Mouse (Mus musculus) c-Kit-negative CD71-positive TER-119-positive erythroid progenitor cells, embryonic 14.5 days (primary cell): ENCODE measurements around the gene Kdelr2.

ENCODE experiments used
- DNase-seq: peaks from one replicate; pipeline ENCODE4 v3.0.0-alpha.2; 2013; ENCODE audit warnings: low read depth, low spot score

The Kdelr2 gene

GRCm38 (mm10) chr5:143401556-143401955 is 2.1 kb upstream of the Kdelr2 start:
- DNase-seq: no peak

GRCm38 (mm10) chr5:143404148-143404930 is 701 bp downstream of the Kdelr2 start:
- DNase-seq: no peak

- DNase-seq: no peak
These were observed 1.6 kb downstream of the Kdelr2 start for GRCm38 (mm10) chr5:143405200-143405599.

DNA sequence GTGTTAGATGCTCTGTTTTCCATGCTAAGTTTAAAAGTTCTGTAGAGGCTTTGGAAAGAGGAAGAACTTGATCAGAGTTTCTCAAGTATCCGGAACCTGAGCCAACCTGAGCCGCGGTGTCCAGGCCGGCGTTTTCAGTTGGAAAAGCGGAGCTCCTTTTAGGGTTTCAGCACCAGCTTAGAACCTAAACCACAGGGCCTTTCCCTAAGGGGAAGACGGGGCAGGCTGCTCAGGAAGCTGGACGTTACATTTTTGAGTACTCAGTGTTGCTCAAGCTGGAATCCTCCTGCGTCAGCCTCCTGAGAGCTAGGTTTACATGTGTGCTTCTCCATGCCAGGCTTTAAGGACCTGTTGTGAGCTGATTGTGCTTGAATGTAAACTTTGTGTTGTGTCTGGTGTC is 2.9 kb downstream of the Kdelr2 start:
- no peak for DNase-seq

DNA sequence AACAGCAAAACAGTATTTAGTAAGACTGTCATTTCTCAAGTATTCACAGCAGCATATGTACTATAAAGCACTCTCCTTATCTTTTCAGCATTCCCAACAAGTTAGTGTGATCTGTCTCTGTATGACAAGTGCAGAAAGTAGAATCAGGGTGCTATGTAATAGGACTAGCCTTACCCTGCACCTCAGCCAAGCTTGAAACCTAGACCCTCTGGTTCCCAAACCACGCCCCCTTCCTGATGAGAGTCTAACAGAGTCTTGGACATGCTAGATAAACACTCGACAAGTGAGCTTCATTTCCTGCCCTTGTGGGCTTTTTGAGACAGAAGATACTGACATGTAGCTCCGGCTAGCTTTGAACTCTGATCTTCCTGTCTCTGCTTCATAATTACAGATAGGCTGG is 5.6 kb downstream of the Kdelr2 start:
- DNase-seq: no peak

GRCm38 (mm10) chr5:143410841-143411395 is 7.3 kb downstream of the Kdelr2 start:
- DNase-seq: no peak

DNA sequence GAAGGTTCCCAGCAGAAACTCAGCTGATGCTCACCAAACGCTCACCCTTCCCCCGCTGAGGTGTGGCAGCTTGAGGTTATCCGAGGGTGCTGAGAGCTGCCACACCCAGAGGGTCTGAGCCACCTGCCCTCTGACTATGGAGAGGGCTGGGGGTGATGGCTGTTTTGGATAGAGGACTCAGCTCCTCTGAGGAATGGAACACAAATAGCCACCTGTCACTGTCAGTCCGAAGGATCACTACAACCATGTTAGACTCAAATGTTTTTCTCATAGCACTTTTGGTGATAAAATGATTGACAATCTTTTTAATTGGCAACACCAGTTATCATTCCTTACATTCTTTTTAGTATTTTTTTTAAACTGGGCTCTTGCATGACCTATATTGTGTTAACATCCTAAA is 17.8 kb downstream of the Kdelr2 start:
- no peak for DNase-seq

- DNase-seq: no peak
These were observed 19.4 kb downstream of the Kdelr2 start for GRCm38 (mm10) chr5:143422990-143423389.

- peak; percentile 54 for DNase-seq
These were observed 20.4 kb downstream of the Kdelr2 start for GRCm38 (mm10) chr5:143423899-143424519.

DNA sequence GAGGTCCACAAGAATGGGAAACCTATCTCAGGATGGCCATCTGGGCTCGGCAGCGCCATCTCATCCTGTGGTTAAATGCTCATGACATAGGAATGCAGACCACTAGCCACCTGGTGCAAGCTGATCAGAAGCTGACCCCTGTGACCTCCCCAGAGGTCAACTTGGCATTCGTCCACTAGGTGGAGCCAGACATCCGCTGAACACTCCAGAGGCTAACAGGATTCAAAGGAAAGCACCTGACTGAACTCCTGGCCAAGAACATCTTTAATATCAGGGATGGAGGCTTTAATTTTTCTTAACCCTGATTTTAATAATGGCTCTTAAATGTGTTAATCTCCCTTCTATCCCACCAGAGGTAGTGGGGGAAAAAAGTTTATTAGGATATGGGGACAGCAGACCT is 30.8 kb downstream of the Kdelr2 start:
- peak; percentile 64 for DNase-seq

GRCm38 (mm10) chr5:143441298-143441697 is 37.7 kb downstream of the Kdelr2 start:
- DNase-seq: no peak

DNA sequence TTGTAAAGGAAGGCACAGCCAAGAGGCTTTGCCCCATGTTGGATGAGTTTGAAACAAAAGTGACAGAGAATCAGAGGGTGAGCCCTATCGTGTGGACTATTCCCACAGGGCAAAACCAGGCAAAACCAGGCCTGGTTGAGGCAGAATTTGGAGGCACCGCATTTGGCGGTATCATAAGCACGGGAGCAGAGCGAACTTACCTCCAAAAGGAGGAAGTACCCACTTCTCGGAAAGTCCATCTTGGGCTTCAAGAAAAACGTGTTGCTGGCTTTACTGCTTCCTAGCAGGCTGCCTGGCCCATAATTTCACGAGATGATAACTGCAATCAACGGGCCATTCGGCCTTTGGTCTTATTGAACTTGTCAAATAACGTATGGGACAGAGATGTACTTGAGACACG is 38.1 kb downstream of the Kdelr2 start:
- no peak for DNase-seq

- no peak for DNase-seq
These were observed 60.0 kb downstream of the Kdelr2 start for GRCm38 (mm10) chr5:143463671-143464070.

DNA sequence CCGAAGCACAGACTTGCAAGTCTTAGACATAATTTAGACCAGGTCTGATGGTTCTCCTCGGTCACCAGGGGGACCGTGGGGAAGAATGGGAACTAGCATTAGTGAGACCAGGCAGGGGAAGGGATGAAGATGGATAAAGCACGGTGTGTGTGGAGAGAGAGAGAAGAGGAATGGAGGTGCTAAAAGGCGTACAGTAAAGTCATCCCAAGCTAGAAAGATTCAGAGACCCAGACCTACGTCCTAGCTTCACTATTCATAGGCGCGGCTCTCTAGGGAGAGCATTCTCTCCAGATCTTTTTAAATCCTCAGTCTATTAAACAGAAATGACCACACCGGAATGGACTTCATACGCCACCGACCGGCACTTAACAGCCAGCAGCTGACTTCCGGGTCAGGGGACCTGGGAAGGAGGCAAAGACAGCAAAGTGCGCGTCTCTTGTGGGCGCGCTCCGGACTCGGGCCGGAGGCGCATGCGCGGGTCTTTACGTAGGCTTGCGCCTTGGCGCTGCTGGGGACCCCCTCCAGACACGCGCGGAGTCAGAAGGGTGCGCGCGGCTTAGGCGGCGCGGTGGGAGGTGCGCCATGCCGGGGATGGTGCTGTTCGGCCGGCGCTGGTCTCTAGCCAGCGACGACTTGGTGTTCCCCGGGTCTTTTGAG is 60.6 kb downstream of the Kdelr2 start, which contains the start of gene Daglb:
Gene Daglb, plus strand, starts transcription at position 485 of the 657 bp plus-strand sequence.
- peak; percentile 61 for DNase-seq

GRCm38 (mm10) chr5:143464757-143465118 is 61.1 kb downstream of the Kdelr2 start:
- DNase-seq: no peak

GRCm38 (mm10) chr5:143465156-143466085 is 61.8 kb downstream of the Kdelr2 start:
- peak; percentile 22 for DNase-seq

DNA sequence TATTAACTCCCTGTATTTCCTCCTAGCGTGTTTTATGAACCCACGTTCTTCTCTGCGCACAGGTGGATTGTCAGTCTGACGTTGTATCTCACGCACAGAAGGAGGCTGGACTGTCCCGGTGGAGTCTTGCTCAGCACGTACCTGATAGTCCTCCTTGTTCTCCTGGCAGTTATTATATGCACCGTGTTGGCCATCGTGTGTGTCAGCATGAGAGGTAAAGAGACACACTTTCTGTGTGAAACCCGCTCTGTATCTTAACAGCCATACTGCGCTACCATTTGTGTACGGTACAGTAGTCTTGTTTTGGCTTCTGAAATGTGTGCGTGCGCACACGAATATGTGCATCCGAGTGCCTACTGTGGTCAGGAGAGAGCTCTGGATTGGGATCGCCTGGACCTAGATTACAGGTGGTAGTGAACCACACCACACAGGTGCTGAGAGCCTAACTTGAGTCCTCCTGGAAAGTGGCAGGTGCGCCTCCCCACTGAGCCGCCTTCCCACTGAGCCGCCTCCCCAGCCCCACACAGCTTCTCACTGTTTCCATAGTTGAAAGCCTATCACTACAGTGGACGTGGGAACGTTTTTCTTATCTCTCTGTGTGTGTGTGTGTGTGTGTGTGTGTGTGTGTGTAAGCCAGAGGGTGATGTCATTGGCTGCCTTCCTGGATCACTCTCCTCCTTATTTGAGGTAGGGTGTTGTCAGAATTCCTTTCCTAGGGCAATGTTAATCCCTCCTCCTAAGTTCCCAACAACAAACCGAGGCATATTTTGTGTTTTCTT is 63.4 kb downstream of the Kdelr2 start:
- DNase-seq: no peak

DNA sequence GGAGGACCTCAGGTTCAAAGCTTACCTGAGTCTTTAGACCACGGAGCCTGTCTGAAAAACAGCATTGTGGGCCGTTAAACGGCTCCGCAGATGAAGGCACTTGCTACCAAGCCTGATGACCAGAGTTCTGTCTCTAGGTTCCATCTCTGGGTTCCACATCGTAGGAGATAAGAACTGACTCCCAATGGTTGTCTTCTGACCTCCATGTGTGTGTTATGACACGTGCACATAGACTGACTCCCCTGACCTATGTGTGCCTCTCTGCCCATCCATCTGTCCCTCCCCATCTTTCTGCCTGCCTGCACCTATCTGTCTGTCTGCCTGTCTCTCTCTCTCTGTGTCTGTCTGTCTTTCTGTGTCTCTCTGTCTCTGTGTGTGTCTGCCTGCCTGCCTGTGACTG is 64.3 kb downstream of the Kdelr2 start:
- no peak for DNase-seq

GRCm38 (mm10) chr5:143469628-143470027 is 66.0 kb downstream of the Kdelr2 start:
- DNase-seq: no peak

DNA sequence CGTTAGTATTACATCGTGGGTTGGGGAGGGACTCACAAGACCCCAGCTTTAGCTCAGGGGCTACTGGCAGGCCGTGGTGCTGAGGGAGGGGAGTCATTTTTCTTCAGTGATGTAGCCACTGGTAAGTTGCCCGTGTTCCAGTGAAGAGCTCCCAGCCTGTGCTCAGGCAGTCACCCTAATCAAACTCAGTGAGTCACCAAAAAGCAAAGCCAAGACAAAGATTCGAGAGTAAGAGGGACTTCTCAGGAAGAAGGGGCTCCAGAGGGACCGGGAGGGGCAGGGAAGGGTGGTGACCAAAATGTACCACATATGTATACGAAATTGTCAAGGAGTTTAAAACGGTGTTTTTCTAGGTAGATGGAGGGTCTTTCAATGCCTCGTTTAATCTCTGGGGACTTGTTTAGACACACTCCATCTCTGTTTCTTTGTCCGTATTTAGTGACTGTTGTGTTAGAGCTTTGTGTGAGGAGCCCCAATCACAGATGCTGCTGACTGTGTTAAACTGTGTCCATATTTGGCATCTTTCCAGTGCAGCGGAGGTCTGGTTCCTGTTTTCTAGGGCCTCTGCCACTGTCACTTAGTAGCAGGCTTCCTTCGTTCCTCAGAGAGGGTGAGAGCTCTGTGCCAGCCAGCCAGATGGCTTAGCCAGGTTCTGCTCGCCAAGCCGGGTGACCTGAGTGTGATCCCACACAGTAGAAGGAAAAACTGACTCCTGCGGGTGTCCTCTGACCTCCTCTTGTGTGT is 67.0 kb downstream of the Kdelr2 start:
- no peak for DNase-seq
